9 mouse cellular contexts compared by ENCODE assay signal in genomic region chr5:72269652-72270051, GRCm38 (mm10).
DNase-seq lines count a peak whose midpoint lies in the region; ATAC-seq lines count a peak whose summit lies in the region.
"Had no signal": no experiment of that assay in that cellular context is flagged by ENCODE, and none has a peak within 500 bp of the region (broad histone marks: within the 10 kb centered on the region; RNA-seq: fewer than 3 reads in every experiment).

No protein-coding gene starts in this region.

- H3K4me2 ChIP-seq in forebrain, embryonic 14.5 days (ENCODE audit: low read length) = no peak overlapping the region
- no peak overlapping the region for H3K4me2 ChIP-seq in forebrain, embryonic 13.5 days
- H3K4me2 ChIP-seq: heart, embryonic 13.5 days had no signal

- no peaks in the 10 kb centered on the region for H3K27me3 ChIP-seq in forebrain, embryonic 14.5 days (replicated peaks; ENCODE audit: control insufficient read depth, insufficient read depth, low read length)
- no peaks in the 10 kb centered on the region for H3K27me3 ChIP-seq in forebrain, embryonic 13.5 days
- H3K27me3 ChIP-seq: heart, embryonic 13.5 days had no signal

- H3K27ac ChIP-seq in forebrain, embryonic 14.5 days (ENCODE audit: low read depth, low read length) = no peak overlapping the region
- H3K27ac ChIP-seq in forebrain, embryonic 13.5 days = no peak overlapping the region
- H3K27ac ChIP-seq: heart, embryonic 13.5 days had no signal

- no peak overlapping the region for H3K9ac ChIP-seq in forebrain, embryonic 14.5 days (ENCODE audit: low read length)
- H3K9ac ChIP-seq in forebrain, embryonic 13.5 days = no peak overlapping the region
- H3K9ac ChIP-seq: heart, embryonic 13.5 days had no signal

- WGBS in forebrain, embryonic 14.5 days = 48% methylated on average over 8 of the region's 8 CpGs
- 56% methylated on average over 8 of the region's 8 CpGs for WGBS in forebrain, embryonic 13.5 days

- intact Hi-C loops in left cerebral cortex, postnatal 25 days (cut with DNase I) = loop anchor here (1.0 to 5.0 kb wide), 2 partner anchors 97 to 767 kb away; no protein-coding TSS in a partner anchor
- intact Hi-C loops in left cerebral cortex, postnatal 4 days (cut with DNase I) = loop anchor here (5.0 kb wide), 2 partner anchors 92 to 767 kb away; no protein-coding TSS in a partner anchor

- DNase-seq in forebrain, embryonic 14.5 days (ENCODE audit: low spot score) = peak; percentile 67
- peak; percentile 32 to 37 for DNase-seq in left cerebral cortex, postnatal 25 days (ENCODE audit: low spot score in 2 of 2)
- no peak for DNase-seq in left cerebral cortex, postnatal 4 days
- peak; percentile 4 for DNase-seq in Muller cell, postnatal 12 days (ENCODE audit: inconsistent ontology term)
- DNase-seq in hindlimb bud, embryonic 11.5 days (ENCODE audit: extremely low spot score, low read depth, low spot score) = peak; percentile 10
- peak; percentile 8 for DNase-seq in skeletal muscle tissue, adult 2 months (ENCODE audit: low read depth, low spot score)
- DNase-seq in urinary bladder, postnatal 14 days (ENCODE audit: low spot score) = no peak

- H3K4me1 ChIP-seq in forebrain, embryonic 14.5 days (ENCODE audit: control insufficient read depth, insufficient read depth, low read length) = no peaks in the 10 kb centered on the region
- H3K4me1 ChIP-seq in forebrain, embryonic 13.5 days = no peaks in the 10 kb centered on the region
- H3K4me1 ChIP-seq: heart, embryonic 13.5 days had no signal

- peak; percentile 55; the same call in 1 of the 2 replicates for ATAC-seq in forebrain, embryonic 14.5 days
- ATAC-seq in forebrain, embryonic 13.5 days = no peak; the same call in 1 of the 2 replicates

- H3K36me3 ChIP-seq in forebrain, embryonic 14.5 days (ENCODE audit: control insufficient read depth, insufficient read depth, low read length) = no peaks in the 10 kb centered on the region
- H3K36me3 ChIP-seq in forebrain, embryonic 13.5 days (ENCODE audit: poor library complexity, severe bottlenecking) = no peaks in the 10 kb centered on the region

- H3K9me3 ChIP-seq in forebrain, embryonic 14.5 days (replicated peaks; ENCODE audit: control insufficient read depth, low read length) = no peaks in the 10 kb centered on the region
- no peaks in the 10 kb centered on the region for H3K9me3 ChIP-seq in forebrain, embryonic 13.5 days (replicated peaks)
- H3K9me3 ChIP-seq: heart, embryonic 13.5 days had no signal

- H3K4me3 ChIP-seq in forebrain, embryonic 14.5 days (ENCODE audit: low read depth, low read length) = no peak overlapping the region
- H3K4me3 ChIP-seq in forebrain, embryonic 13.5 days = no peak overlapping the region
- H3K4me3 ChIP-seq: heart, embryonic 13.5 days had no signal

Comparison
In these comparisons a context has a peak if more than half of its experiments do, and no peak if none do; other contexts are left out.
1. DNase-seq: peak in forebrain, embryonic 14.5 days (single experiment), left cerebral cortex, postnatal 25 days (2 of 2), Muller cell, postnatal 12 days (single experiment), hindlimb bud, embryonic 11.5 days (single experiment) and skeletal muscle tissue, adult 2 months (single experiment); none in left cerebral cortex, postnatal 4 days (single experiment) and urinary bladder, postnatal 14 days (single experiment).